Comparison of ENCODE assay signal across 9 mouse cellular contexts in the genomic region with DNA sequence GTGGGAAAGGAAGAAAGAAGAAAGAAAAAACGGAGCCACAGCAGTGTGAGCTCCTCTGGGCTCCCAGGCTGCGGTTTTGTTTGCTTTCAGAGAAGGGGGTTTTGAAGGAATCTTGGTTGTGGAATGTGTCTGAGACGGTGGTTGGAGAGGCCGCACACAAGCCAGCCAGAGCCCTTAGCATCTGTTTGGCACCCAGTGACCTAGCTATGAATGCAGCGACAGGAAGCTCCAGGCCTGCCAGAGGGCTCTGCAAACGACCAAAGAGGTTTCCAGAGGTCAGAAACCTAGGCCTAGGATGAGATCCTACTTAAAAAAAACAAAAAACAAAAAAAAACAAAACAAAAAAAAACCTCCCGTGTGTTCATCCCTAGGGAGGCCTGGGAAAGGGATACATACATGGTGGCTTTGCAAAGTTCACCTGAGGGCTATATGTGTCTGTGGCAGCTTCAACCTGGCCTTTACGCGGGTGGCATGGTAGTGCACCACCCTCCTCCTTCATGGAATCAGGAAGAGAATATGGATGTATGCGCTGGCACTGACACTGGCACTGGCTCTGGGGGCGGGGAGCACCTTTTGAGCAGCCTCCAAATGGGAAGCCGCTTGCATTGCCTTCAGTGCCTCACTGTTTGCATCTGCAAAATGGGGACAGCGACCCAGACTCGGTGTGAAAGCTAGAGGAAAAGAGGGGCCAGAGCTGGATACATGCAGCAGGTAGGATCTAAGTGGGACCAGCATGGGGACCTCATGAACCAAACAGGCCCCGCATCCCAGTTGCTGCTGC. TPM values are rescaled to one million over a fixed set of nuclear protein-coding genes. Genes with fewer than 3 reads are reported as not detected.
DNase-seq lines count a peak whose midpoint lies in the region; ATAC-seq lines count a peak whose summit lies in the region.
"Had no signal": no experiment of that assay in that cellular context is flagged by ENCODE, and none has a peak within 500 bp of the region (broad histone marks: within the 10 kb centered on the region; RNA-seq: fewer than 3 reads in every experiment).

No protein-coding gene starts in this region.

- peaks cover 59% of the 10 kb centered on the region for H3K36me3 ChIP-seq in kidney, embryonic 14.5 days (ENCODE audit: control insufficient read depth, insufficient read depth, low read length)
- 0 out of 2 replicates have a peak, but pooled peaks cover 14% of the 10 kb centered on the region for H3K36me3 ChIP-seq in midbrain, embryonic 15.5 days (replicated peaks)

- no peaks in the 10 kb centered on the region for H3K9me3 ChIP-seq in kidney, embryonic 14.5 days (ENCODE audit: control insufficient read depth, low read length)
- no peaks in the 10 kb centered on the region for H3K9me3 ChIP-seq in midbrain, embryonic 15.5 days

- no peak for ATAC-seq in kidney, embryonic 14.5 days (ENCODE audit: low FRiP score, low TSS enrichment)
- no peak for ATAC-seq in midbrain, embryonic 15.5 days (replicated peaks)

- no peaks in the 10 kb centered on the region for H3K4me1 ChIP-seq in kidney, embryonic 14.5 days (ENCODE audit: control insufficient read depth, insufficient read depth, low read length)
- peaks cover 50% of the 10 kb centered on the region for H3K4me1 ChIP-seq in midbrain, embryonic 15.5 days

- no peaks in the 10 kb centered on the region for H3K27me3 ChIP-seq in kidney, embryonic 14.5 days (ENCODE audit: control insufficient read depth, insufficient read depth, low read length)
- H3K27me3 ChIP-seq in midbrain, embryonic 15.5 days (replicated peaks): no peaks in the 10 kb centered on the region

- peak overlapping the region; percentile 60; the same call in 1 of the 2 replicates for H3K27ac ChIP-seq in kidney, embryonic 14.5 days (ENCODE audit: low read depth, low read length)
- H3K27ac ChIP-seq in midbrain, embryonic 15.5 days: peak overlapping the region; percentile 64

- H3K4me2 ChIP-seq in kidney, embryonic 14.5 days (replicated peaks; ENCODE audit: low read depth, low read length): no peak overlapping the region
- H3K4me2 ChIP-seq in midbrain, embryonic 15.5 days: no peak overlapping the region

- no peak overlapping the region for H3K9ac ChIP-seq in kidney, embryonic 14.5 days (ENCODE audit: low read depth, low read length)
- no peak overlapping the region for H3K9ac ChIP-seq in midbrain, embryonic 15.5 days

- no peak overlapping the region for H3K4me3 ChIP-seq in kidney, embryonic 14.5 days (ENCODE audit: low read length)
- H3K4me3 ChIP-seq in midbrain, embryonic 15.5 days: no peak overlapping the region

- WGBS in kidney, embryonic 14.5 days: 75% methylated on average over 15 of the region's 15 CpGs
- 78% methylated on average over 15 of the region's 15 CpGs for WGBS in midbrain, embryonic 15.5 days

- peak; percentile 38 for DNase-seq in adrenal gland, adult 2 months
- no peak for DNase-seq in adrenal gland, postnatal 4 days (ENCODE audit: low spot score in 2 of 2)
- no peak for DNase-seq in kidney, adult 9 months
- peak; percentile 85 for DNase-seq in fibroblast of lung, adult 2 months (ENCODE audit: low read depth)
- no peak for DNase-seq in right cerebral cortex, postnatal 10 days (ENCODE audit: low spot score in 2 of 2)
- DNase-seq in adrenal gland, adult 8-10 months: no peak
- DNase-seq: thymus, adult 18-20 months had no signal

RNA-seq across cellular contexts. Expression of gene Ppara, which starts 47.0 kb away (rescaled TPM):
- total RNA-seq in adrenal gland, adult 2 months (2021): 10 to 100 TPM; 37.2 to 48.9 TPM
- 6.3 and 8.5 TPM in 2 replicates for polyA plus RNA-seq in adrenal gland, adult 2 months (2012; rRNA removed)
- 10 to 100 TPM; 17.2 to 29.4 TPM for total RNA-seq in adrenal gland, postnatal 4 days (2021)
- 1.7 and 2.3 TPM in 2 replicates for polyA plus RNA-seq in kidney, embryonic 14.5 days (2014; fragmentation: Nextera tagmentation; extraction: Ambion mirVana)
- 1.3 and 2.2 TPM in 2 replicates for polyA plus RNA-seq in midbrain, embryonic 15.5 days (2015; fragmentation: Nextera tagmentation; extraction: Ambion mirVana)
- 10 to 100 TPM in 3 of 4 experiments, 1 to 10 TPM in 1; 6.9 to 25.9 (median 18.7) TPM for total RNA-seq in adrenal gland, adult 8-10 months (2022)

Comparison
In these comparisons a context has a peak if more than half of its experiments do, and no peak if none do; other contexts are left out.
1. DNase-seq: peak in adrenal gland, adult 2 months (single experiment) and fibroblast of lung, adult 2 months (single experiment); none in adrenal gland, postnatal 4 days (0 of 2), kidney, adult 9 months (single experiment), right cerebral cortex, postnatal 10 days (0 of 2) and adrenal gland, adult 8-10 months (single experiment).